Mouse (Mus musculus) left cerebral cortex, adult 2 months (tissue): Measurements from ENCODE around the gene Pgs1. TPM values are rescaled to one million over a fixed set of nuclear protein-coding genes. Genes with fewer than 3 reads are reported as not detected.

Experiments
- DNase-seq, 2 experiments: peaks; one replicate each; pipeline ENCODE4 v3.0.0; 2021 to 2022; ENCODE audit warnings: low spot score in 2 of 2, mixed read lengths in 1 of 2; ENCODE audit errors: extremely low spot score in 1 of 2
- H3K27ac ChIP-seq: fragments of 200-600 bp; 2 replicates; pipeline ENCODE4 v1.8.1; 2022
- H3K4me3 ChIP-seq: fragments of 200-600 bp; 2 replicates; pipeline ENCODE4 v1.8.1; 2022
- CTCF ChIP-seq: fragments of 200-600 bp; IDR thresholded peaks from 2 replicates; pipeline ENCODE4 v1.8.1; 2022; ENCODE audit warnings: antibody characterized with exemption, mild to moderate bottlenecking, moderate library complexity
- intact Hi-C: fragments of 180-260 bp; cut with DNase I; formaldehyde crosslinking; loops from one replicate; pipeline ENCODE4 v1.15.1; 2025
- total RNA-seq, 2 experiments: library from RNA; stranded (reverse); gene quantifications; 2 replicates each; pipeline ENCODE4 v1.2.3; 2021

Gene Pgs1
- total RNA-seq, 2 experiments from 2014 or later = 83.3 to 85.5 TPM

DNA sequence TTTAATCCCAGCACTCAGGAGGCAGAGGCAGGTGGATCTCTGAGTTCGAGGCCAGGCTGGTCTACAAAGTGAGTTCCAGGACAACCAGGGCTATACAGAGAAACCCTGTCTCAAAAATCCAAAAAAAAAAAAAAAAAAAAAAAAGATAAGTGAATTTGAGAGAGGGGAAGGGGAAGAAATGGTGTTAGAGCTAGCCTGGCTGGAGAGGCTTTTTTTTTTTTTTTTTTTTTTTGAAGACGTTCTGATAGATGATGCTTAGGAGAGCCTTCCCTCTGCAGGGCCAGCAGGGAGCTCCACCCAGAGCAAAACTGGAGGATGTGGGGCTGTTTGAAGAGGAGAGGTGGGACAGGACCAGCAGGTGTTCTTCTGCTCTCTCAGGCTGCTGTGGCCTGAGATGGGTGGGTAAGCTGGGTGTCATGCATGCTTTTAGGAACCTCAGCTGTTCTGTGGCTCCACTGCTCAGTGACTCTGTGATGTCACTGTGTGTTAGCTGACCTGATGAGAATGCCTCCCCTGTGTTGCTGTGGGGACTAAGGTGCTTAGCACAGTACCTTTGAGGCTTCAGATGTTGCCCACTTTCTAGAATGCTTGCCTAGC is 14.3 kb upstream of the Pgs1 start:
- intact Hi-C loops = loop anchor here (2.0 kb wide), 3 partner anchors 15 to 101 kb away; partner anchors contain the start of gene Pgs1
- Histone ChIP-seq H3K4me3 (no peak overlapping the region), H3K27ac (no peak overlapping the region)
- DNase-seq = no peak
- no peak for TF ChIP-seq CTCF

- TF ChIP-seq CTCF = no peak
- DNase-seq = no peak
- Histone ChIP-seq H3K27ac (no peak overlapping the region), H3K4me3 (no peak overlapping the region)
- intact Hi-C loops = loop anchor here (2.0 kb wide), 1 partner anchor 46 kb away; no protein-coding TSS in a partner anchor
Measured at GRCm38 (mm10) chr11:117972656-117973558, 13.2 kb upstream of the Pgs1 start.

DNA sequence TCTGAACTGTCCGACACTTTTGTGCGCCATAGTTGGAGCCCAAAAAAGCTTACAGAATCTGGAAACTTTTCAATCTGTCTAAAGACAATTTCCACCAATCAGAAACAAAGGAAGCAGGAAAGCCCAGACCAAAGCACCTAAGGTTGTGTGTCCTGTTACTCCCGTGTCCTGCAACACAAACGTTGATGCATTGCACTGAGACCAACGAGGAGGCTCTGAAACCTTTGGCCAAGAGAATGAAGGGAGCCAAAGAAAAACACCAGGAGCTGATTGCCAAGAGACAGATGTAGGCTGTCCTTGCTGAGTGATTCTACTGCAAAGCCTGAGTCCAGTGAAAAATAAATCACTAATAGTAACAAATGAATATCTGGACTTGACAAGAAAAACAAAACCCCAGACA is 12.5 kb upstream of the Pgs1 start:
- intact Hi-C loops = loop anchor here (2.0 kb wide), 1 partner anchor 45 kb away; no protein-coding TSS in a partner anchor
- Histone ChIP-seq H3K27ac (no peak overlapping the region), H3K4me3 (no peak overlapping the region)
- no peak for DNase-seq
- TF ChIP-seq CTCF = no peak

GRCm38 (mm10) chr11:117974327-117975125 is 11.6 kb upstream of the Pgs1 start:
- DNase-seq = no peak
- no peak overlapping the region for H3K4me3 ChIP-seq
- no peak for TF ChIP-seq CTCF
- intact Hi-C loops = no loop called here
- no peak overlapping the region for H3K27ac ChIP-seq

GRCm38 (mm10) chr11:117975211-117975967 is 10.7 kb upstream of the Pgs1 start:
- no peak overlapping the region for H3K4me3 ChIP-seq
- intact Hi-C loops = no loop called here
- H3K27ac ChIP-seq = no peak overlapping the region
- TF ChIP-seq CTCF = no peak
- no peak for DNase-seq

- H3K4me3 ChIP-seq = no peak overlapping the region
- no peak for TF ChIP-seq CTCF
- no peak overlapping the region for H3K27ac ChIP-seq
- DNase-seq = peak in 1 of 2 experiments; percentile 44
- intact Hi-C loops = no loop called here
Measured at GRCm38 (mm10) chr11:117976081-117976582, 10.0 kb upstream of the Pgs1 start.

GRCm38 (mm10) chr11:117977694-117978360 is 8.3 kb upstream of the Pgs1 start:
- no peak for DNase-seq
- TF ChIP-seq CTCF = no peak
- Histone ChIP-seq H3K27ac (no peak overlapping the region), H3K4me3 (no peak overlapping the region)
- intact Hi-C loops = no loop called here

DNA sequence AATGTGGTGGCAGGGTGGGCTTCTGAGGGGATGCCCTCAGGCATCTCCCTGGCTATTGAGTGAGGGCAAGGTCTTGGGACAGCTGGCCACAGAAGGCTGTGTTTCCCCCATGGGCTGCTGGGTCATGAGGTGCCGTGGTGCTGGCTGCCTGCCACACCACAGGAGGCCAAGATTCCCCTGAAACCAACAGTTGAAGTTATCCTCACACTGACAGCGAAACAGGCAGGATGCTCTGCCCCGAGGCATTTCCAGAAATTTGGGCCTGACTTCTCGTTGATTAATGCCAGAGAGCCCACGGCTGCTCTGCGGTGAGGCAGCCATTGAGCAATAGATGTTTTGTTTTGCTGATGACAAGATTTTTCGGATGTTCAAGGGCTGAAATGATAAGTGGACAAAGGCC is 6.7 kb upstream of the Pgs1 start:
- no peak for DNase-seq
- TF ChIP-seq CTCF = no peak
- intact Hi-C loops = no loop called here
- H3K4me3 ChIP-seq = no peak overlapping the region
- H3K27ac ChIP-seq = no peak overlapping the region

GRCm38 (mm10) chr11:117982426-117982825 is 3.7 kb upstream of the Pgs1 start:
- H3K27ac ChIP-seq = no peak overlapping the region
- no peak overlapping the region for H3K4me3 ChIP-seq
- intact Hi-C loops = no loop called here
- no peak for TF ChIP-seq CTCF
- DNase-seq = no peak

DNA sequence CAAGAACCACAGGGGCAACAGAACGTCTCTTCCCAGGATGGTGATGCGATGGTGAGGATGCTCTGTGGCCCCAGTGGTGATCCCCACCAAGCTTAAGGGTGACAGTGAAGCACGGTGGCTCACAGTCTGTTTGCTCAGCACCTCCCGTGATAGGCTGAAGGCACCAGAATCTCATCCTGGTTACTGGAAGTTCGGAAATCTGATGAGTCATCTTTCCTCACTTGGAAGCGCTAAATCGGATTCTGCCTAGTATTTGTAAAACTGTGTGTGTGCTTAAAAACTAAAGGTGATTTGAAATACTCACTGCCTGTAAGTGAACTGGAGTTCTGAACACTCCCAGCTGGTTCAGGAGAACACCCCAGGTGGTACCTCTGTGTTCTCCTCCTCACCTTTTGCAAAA is 2.3 kb upstream of the Pgs1 start:
- DNase-seq = no peak
- TF ChIP-seq CTCF = no peak
- Histone ChIP-seq H3K27ac (no peak overlapping the region), H3K4me3 (no peak overlapping the region)
- intact Hi-C loops = no loop called here

DNA sequence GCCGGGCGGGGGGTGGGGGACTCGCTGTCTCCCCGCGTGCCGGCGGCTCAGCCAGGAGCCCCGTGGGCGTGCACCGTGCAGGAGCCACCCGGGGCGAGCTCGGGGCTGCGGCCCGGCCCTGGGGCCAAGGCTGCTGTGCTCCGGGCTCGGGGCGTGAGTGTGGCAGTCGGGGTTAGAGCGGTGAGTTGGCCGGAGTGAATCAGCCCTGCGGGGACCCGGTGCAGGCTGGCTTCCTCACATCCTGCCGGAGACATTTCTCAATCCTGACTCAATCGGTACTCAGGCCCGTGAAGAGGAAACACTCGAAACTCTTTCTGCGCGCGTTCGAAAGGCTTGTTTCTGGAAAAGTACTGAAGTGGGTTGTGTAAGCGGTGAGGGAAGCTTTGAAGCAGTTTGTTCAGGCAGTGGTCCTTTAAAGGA is 950 bp downstream of the Pgs1 start:
- peak overlapping the region; percentile 91 for H3K4me3 ChIP-seq
- peak overlapping the region; percentile 98 for H3K27ac ChIP-seq
- peak in 1 of 2 experiments; percentile 35 for DNase-seq
- intact Hi-C loops = loop anchor here (2.0 kb wide), 1 partner anchor 16 kb away; the partner anchor contains the start of gene Socs3
- TF ChIP-seq CTCF = no peak
